Mouse (Mus musculus) left cerebral cortex, adult 11 months (tissue): ENCODE data around the gene Hmga2.
A peak's percentile ranks its signal among the peaks of the same experiment; 100 is the strongest.

ENCODE experiments used
- DNase-seq: peaks from one replicate; pipeline ENCODE4 v3.0.0; 2022; ENCODE audit warnings: low spot score

Hmga2 gene

DNA sequence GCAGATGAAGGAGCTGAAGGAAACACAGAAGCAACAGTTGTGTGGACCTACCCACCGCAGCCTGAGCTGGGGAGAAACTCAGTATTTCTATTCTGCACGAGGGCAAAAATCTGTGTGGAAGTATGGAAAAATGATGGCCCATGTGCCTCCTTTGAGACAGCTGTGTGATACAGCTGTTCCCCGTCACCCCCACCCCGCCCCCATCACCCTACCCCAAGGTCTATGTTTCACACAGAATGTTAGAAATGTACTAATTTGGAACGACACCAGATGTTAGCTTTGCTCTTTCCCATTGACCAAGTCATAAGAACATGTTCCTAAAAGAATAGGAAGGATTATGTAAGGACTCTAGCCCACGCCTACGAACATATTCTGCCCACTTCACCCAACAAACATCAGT is 53.0 kb downstream of the Hmga2 start:
- DNase-seq = no peak

GRCm38 (mm10) chr10:120422820-120423219 is 53.4 kb downstream of the Hmga2 start:
- DNase-seq = no peak

GRCm38 (mm10) chr10:120422050-120422449 is 54.2 kb downstream of the Hmga2 start:
- DNase-seq = peak; percentile 31

DNA sequence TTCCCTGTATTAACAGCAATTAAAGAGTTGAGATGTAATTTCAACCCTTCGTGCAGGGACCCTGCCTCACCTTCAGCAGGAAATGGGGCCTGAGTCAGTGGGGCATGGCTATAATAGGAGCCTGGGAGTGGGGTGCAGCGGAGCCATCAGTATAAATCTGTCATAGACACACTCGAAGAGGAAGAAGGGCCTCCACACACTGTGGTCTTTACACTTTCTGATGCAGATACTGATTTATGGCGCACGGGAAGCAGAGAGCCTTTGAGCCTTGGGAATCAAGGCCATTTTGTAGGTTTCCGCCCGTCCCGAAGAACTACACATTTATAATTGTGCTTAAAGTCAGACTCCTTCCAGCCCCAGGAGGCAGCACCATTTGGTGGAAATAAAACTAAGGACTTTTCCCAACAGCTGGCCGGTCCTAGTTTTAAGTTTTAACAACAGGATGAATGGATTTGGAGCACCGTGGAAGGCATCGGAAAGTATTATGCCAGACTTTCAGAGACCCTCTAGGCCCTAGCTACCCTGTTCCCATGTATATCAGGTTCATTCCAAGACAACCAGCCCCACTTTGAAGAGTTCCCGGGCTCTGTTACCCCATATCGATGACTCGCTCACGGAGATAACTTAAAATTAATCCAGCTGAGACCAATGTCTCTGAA is 55.2 kb downstream of the Hmga2 start:
- no peak for DNase-seq

DNA sequence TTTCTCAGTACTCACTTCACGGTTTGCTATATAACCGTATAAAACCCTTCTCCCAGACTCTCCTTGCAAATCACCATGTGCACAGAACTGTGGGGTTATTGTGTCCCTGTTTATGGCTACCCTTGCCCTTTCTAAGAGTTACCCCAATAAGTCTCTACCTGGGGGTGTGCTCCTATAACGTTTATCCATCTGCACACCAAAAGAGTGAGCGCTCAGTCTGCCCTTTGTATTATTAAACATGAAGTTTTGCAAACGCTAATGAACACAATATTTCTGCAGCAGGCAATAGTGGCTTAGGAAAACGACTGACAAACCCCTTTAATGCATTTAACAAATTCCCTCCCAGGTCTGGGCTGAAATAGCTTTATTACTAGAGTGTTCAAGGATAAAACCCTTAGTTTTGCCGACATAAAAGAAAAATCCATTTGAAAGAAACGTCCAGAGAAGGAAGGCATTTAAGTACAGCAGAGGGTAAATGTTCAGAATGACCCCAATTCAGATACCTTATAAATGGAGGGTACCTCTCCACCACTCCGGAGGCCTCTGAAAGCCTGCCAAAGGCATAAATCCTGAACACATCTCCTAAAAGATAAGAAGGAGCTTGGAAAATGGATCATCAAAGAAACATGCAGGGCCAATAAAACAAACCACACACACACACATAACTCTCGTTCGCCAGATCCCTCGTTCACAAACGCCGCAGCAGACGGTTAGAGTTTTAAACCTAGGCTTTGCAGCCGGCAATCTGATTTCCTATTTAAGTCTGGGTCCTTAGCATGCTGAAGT is 57.3 kb downstream of the Hmga2 start:
- no peak for DNase-seq

DNA sequence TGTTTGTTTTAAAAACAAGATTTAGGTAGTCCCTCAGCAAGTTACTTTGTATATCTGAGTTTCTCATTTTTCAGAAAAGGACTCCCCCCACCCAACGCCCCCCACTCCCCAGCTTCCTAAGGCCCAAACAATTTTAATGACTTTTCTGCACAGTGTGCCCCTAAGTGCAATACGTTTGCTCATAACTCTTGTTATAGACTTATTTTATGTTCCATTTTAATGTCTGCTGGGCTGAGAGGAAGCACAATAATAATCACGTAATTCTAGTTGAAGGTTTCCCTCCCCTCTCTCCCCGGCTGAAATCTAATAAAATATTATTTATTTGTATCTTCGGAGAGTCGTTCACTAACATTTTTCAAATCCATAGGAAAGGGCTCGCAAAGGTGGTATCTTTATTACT is 58.1 kb downstream of the Hmga2 start:
- DNase-seq = no peak

GRCm38 (mm10) chr10:120417488-120418118 is 58.7 kb downstream of the Hmga2 start:
- DNase-seq = no peak

DNA sequence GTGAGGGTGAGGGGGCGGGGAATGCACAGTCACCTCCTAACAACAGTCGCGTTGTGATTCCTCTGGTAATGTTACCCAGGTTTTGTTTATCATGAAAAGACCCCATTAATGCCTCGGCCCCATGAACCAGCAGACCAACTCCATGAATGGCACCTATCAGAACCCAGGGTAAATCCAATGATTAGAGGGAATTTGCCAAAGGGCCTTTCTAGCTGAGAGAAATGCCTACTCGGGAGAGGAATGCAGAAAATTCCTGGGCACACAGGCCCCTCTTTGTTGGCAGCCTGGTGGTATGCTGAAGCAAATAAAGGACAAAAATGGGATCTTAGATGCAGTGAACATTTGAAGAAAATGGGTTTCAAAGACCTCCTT is 59.2 kb downstream of the Hmga2 start:
- DNase-seq = no peak

GRCm38 (mm10) chr10:120416628-120417027 is 59.6 kb downstream of the Hmga2 start:
- no peak for DNase-seq

- no peak for DNase-seq
These were observed 64.1 kb downstream of the Hmga2 start for GRCm38 (mm10) chr10:120412215-120412614.

- no peak for DNase-seq
These were observed 65.3 kb downstream of the Hmga2 start for GRCm38 (mm10) chr10:120410958-120411357.

DNA sequence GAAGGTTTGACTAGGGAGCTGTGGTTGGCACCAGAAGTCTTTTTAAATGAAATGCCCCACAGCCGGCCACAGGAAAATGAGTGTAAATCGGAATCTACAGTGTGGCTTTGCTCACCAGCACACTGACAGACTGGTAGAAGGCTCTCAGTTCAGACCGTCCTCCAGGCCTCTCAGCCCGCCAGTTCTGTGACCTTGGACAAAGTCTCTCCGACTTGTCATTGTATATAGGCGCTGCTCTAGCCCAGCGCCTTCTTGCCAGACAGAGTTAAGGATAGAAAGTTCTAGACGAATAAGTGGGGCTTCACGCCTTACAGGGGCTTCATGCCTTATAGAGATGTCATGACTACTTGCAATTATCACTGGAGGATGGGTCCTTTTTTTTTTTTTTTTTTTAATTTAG is 67.1 kb downstream of the Hmga2 start:
- no peak for DNase-seq

- no peak for DNase-seq
These were observed 69.0 kb downstream of the Hmga2 start for GRCm38 (mm10) chr10:120407230-120407629.

DNA sequence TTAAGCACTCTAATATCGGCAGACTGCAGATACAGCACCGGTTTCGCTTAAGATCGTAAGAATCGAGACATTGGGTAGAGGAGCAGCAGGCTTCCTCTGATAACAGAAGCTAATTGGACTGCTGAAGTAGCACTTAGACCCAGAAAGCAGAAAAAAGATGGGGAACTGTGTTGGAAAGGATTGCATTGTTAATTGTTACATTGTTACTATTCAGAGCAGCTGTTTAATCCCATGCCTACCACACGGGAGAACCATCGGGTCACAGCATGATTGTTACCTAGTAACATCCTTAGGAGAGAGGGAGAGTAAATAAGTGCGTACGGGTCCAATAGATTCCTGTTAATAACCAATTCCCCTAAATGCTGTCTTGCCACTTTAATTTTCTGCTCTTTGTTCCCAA is 70.2 kb downstream of the Hmga2 start:
- no peak for DNase-seq

DNA sequence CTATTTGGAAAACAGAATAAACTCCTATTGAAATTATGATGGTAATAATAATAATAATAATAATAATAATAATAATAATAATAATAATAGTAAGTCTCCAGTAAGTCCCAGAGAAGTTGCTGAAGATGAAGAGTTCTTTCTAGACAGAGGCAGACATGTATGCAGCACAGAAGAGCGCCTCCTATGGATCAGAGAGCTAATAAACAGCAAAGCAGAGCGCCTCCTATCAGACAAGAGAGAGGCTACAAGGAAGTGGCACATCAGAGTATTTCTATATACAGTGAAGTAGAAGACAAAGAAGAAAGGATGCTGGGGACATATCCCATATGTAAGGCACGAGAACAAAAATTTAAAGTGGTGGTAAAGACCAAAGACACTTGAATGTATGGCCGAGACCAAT is 70.9 kb downstream of the Hmga2 start:
- no peak for DNase-seq

DNA sequence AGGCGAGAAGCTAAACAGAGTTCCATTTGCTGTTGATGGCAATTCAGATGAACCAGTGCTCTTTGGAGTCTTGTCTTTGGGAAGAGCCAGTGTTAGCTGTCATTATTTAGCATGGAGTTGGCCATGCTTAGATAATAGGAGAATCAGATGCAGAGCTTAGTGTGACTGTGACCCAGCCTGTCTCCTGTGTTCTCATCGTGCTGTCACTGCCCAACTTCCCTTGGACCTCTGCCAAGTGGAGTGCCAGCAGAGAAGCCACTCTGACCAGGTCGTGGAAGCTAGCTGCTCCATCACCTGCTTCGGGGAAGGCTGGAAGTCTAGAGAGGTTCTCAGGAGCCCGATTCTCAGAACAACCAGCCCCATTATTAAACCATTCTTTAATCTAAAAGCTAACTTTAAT is 73.3 kb downstream of the Hmga2 start:
- DNase-seq = no peak

GRCm38 (mm10) chr10:120401787-120402186 is 74.5 kb downstream of the Hmga2 start:
- no peak for DNase-seq

DNA sequence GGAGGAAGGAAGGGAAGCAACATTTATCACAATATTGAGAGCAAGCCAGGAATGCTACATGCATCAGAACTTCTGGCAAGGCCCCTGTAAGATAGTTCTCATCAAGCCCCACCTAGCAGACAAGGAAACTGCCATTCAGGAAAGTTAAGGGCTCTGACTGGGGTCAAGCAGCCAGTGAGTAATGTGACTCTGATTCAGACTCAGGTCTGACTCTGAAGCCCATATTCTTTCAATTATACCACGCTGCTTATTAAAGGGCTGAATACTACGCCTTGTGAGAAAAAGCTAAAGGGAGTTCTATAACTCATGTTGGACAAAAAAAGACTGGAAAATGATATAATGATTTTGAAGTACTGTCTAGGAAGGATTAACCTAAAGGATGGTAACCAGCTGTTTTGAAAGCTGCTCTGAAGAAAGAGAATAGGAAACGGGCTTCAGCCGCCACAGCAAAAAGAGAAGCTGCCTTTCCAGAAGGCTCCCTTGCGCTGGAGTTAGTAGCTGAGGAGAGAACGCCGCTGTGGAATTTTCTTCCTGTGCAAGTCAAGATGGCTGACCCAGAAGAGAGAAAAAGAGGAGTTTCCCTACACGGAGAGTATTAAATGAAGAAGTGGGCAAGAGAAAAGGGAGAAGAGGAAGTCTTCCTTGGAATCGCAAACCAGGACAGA is 76.3 kb downstream of the Hmga2 start:
- no peak for DNase-seq

DNA sequence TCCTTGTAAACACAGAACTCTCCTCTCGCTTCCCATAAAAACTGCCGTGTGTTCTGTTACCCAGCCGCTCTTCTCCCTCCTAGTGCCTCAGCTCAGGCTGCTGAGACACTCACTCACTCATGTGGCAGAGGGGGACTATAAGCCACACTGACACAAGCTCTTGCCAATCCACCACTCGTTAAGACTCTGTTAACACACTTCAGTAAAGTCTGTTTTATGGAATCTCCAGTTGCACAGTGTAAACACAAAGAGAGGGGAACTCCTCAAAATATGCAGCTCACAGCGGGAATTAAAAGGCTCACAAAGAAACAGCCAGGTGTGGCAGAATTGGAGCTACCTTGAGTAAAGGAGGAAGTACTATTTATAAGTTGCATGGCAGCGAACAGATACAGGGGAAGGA is 77.5 kb downstream of the Hmga2 start:
- no peak for DNase-seq

DNA sequence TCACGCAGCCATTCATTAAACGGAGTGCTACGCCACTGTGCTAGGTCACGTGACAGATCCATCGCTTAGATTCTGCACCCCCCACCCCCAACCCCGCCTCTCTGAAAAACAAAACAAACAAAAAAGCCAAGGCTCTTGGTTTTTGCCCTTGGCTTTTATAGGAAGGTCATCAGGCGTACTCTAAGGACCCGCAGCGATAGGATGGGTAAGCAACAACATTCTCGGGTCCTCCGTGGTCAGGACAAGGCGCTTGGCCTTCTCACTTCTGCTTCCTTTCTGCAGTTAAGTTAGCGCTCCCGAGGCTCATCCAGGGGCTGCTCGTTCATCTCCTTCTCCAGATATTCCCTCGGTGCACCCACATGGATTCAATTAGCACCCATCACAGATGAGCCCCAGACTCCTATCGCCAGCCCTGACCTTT is 79.0 kb downstream of the Hmga2 start:
- no peak for DNase-seq

DNA sequence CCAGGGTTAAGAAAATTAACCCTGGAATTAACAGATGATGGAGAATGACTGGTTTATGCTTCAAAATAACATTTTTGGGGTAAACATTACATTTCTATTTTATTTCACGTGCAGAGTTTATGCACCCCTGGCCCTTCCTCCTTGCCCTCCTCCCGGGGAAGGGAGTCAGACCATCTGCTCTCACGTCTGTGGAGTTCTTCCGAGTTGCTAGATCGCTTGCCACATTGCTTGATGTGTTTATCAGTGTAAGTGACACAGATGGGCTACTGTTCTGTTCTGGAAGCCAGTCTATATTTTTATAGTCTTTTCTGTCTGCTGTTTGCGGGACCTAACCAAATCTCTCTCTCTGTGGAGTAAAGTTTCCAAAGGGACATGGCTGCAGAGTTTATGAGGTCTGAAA is 80.7 kb downstream of the Hmga2 start:
- DNase-seq = no peak

GRCm38 (mm10) chr10:120394740-120395139 is 81.5 kb downstream of the Hmga2 start:
- DNase-seq = no peak
